Mouse (Mus musculus) kidney, adult 2 months (tissue): ENCODE measurements around the gene Ankle1. TPM values are rescaled to one million over a fixed set of nuclear protein-coding genes. Genes with fewer than 3 reads are reported as not detected.

Source experiments
- DNase-seq: peaks from one replicate; pipeline ENCODE4 v3.0.0; 2021
- H3K27ac ChIP-seq: fragments of 200-500 bp; 2 replicates; pipeline ENCODE4 v1.5.1; 2012; ENCODE audit warnings: low read depth, low read length, control low read depth, inconsistent platforms; ENCODE audit not compliant: insufficient read depth
- H3K27me3 ChIP-seq: fragments of 200-500 bp; replicated peaks from 2 replicates; pipeline ENCODE4 v1.6.1; 2012; ENCODE audit warnings: mild to moderate bottlenecking, moderate library complexity, low read length, inconsistent platforms; ENCODE audit not compliant: control insufficient read depth, insufficient read depth
- H3K36me3 ChIP-seq: fragments of 200-500 bp; 2 replicates; pipeline ENCODE4 v1.6.1; 2012; ENCODE audit warnings: mild to moderate bottlenecking, moderate library complexity, low read length, inconsistent platforms; ENCODE audit not compliant: control insufficient read depth, insufficient read depth
- H3K4me1 ChIP-seq: fragments of 200-500 bp; 2 replicates; pipeline ENCODE4 v1.6.1; 2011; ENCODE audit warnings: low read length; ENCODE audit not compliant: control insufficient read depth, insufficient read depth
- H3K4me3 ChIP-seq: fragments of 200-500 bp; 2 replicates; pipeline ENCODE4 v1.5.1; 2011; ENCODE audit warnings: mild to moderate bottlenecking, low read depth, low read length, control low read depth; ENCODE audit not compliant: insufficient read depth
- CTCF ChIP-seq: fragments of 200-500 bp; conservative IDR thresholded peaks from 2 replicates; pipeline ENCODE4 v1.5.1; 2011; ENCODE audit warnings: low read depth, mild to moderate bottlenecking, control low read depth, low read length, moderate library complexity, mixed read lengths; ENCODE audit not compliant: insufficient read depth, insufficient read length
- POLR2A ChIP-seq: fragments of 200-500 bp; IDR thresholded peaks from one replicate; pipeline ENCODE4 v1.6.1; 2011; ENCODE audit warnings: low read depth, low read length, control low read depth
- WGBS: fragments of 180-500 bp; shearing (Covaris S2); methylation state at CpG from one replicate; pipeline ENCODE4 v1.1.7; 2018; 5-methylcytosine and 5-hydroxymethylcytosine counted together
- polyA plus RNA-seq: library from polyadenylated mRNA; depleted of rRNA; stranded (reverse); fragments of >200 nt; gene quantifications from 2 replicates; pipeline ENCODE4 v1.2.3, GENCODE M21; 2012

Ankle1 gene
- polyA plus RNA-seq, 1 experiment, result 0.28 TPM

GRCm38 (mm10) chr8:71403107-71403885 lies 2.5 kb upstream of the Ankle1 start:
- Histone ChIP-seq H3K36me3 (no peaks in the 10 kb centered on the region), H3K27me3 (no peaks in the 10 kb centered on the region), H3K4me1 (peaks cover 9% of the 10 kb centered on the region; the same call in 1 of the 2 replicates), H3K4me3 (no peak overlapping the region), H3K27ac (no peak overlapping the region)
- no peak for DNase-seq
- no peak for TF ChIP-seq POLR2A
- TF ChIP-seq CTCF, result no peak
- 61% methylated on average over 6 of the region's 6 CpGs for WGBS

GRCm38 (mm10) chr8:71404011-71404410 lies 1.8 kb upstream of the Ankle1 start:
- Histone ChIP-seq H3K4me1 (peaks cover 9% of the 10 kb centered on the region; the same call in 1 of the 2 replicates), H3K36me3 (no peaks in the 10 kb centered on the region), H3K27me3 (no peaks in the 10 kb centered on the region), H3K27ac (no peak overlapping the region), H3K4me3 (no peak overlapping the region)
- no peak for DNase-seq
- TF ChIP-seq POLR2A, result no peak
- no peak for TF ChIP-seq CTCF
- WGBS, result 86% methylated on average over 8 of the region's 8 CpGs

- H3K36me3 ChIP-seq, result no peaks in the 10 kb centered on the region
- WGBS, result 40% methylated on average over 9 of the region's 9 CpGs
- peak overlapping the region; percentile 10; the same call in 1 of the 2 replicates for H3K27ac ChIP-seq
- H3K4me1 ChIP-seq, result peaks cover 9% of the 10 kb centered on the region; the same call in 1 of the 2 replicates
- peak; percentile 79 for DNase-seq
- TF ChIP-seq POLR2A (no peak), CTCF (no peak)
- H3K27me3 ChIP-seq, result no peaks in the 10 kb centered on the region
- H3K4me3 ChIP-seq, result no peak overlapping the region
Observed at GRCm38 (mm10) chr8:71404951-71405351, 859 bp upstream of the Ankle1 start.

GRCm38 (mm10) chr8:71406099-71407015 lies 547 bp downstream of the Ankle1 start:
- Histone ChIP-seq H3K4me3 (peak overlapping the region; percentile 19; the same call in 1 of the 2 replicates), H3K36me3 (no peaks in the 10 kb centered on the region), H3K27me3 (no peaks in the 10 kb centered on the region), H3K27ac (no peak overlapping the region), H3K4me1 (peaks cover 9% of the 10 kb centered on the region; the same call in 1 of the 2 replicates)
- WGBS, result under 1% methylated on average over 55 of the region's 55 CpGs
- peak; percentile 80 for DNase-seq
- TF ChIP-seq POLR2A (no peak), CTCF (peak; percentile 88)

- no peak for DNase-seq
- Histone ChIP-seq H3K4me1 (peaks cover 9% of the 10 kb centered on the region; the same call in 1 of the 2 replicates), H3K4me3 (no peak overlapping the region), H3K27me3 (no peaks in the 10 kb centered on the region), H3K36me3 (no peaks in the 10 kb centered on the region), H3K27ac (no peak overlapping the region)
- no peak for TF ChIP-seq CTCF
- TF ChIP-seq POLR2A, result no peak
- 91% methylated on average over 14 of the region's 14 CpGs for WGBS
Observed at GRCm38 (mm10) chr8:71407441-71407840, 1.6 kb downstream of the Ankle1 start.

GRCm38 (mm10) chr8:71408231-71408630 lies 2.4 kb downstream of the Ankle1 start:
- TF ChIP-seq CTCF (no peak), POLR2A (no peak)
- Histone ChIP-seq H3K27me3 (no peaks in the 10 kb centered on the region), H3K4me3 (no peak overlapping the region), H3K27ac (no peak overlapping the region), H3K4me1 (peaks cover 9% of the 10 kb centered on the region; the same call in 1 of the 2 replicates), H3K36me3 (no peaks in the 10 kb centered on the region)
- DNase-seq, result no peak
- 93% methylated on average over 4 of the region's 4 CpGs for WGBS
